Mouse (Mus musculus) stomach, embryonic 14.5 days (tissue): Measurements from ENCODE around the gene Tent4b. TPM values are rescaled to one million over a fixed set of nuclear protein-coding genes. Genes with fewer than 3 reads are reported as not detected.

ENCODE experiments used
- ATAC-seq: fragments of 200-750 bp; cut with Nextera tagmentation; 2 replicates; pipeline ENCODE4 v1.8.0; 2017; ENCODE audit warnings: low read depth, moderate TSS enrichment; ENCODE audit not compliant: insufficient number of reproducible peaks, insufficient read depth, low FRiP score
- H3K27ac ChIP-seq: fragments of 300-500 bp; sonication (generic); 2 replicates; pipeline ENCODE4 v1.5.1; 2014; ENCODE audit warnings: mild to moderate bottlenecking, low read length, moderate library complexity, mixed read lengths
- H3K27me3 ChIP-seq: fragments of 300-500 bp; sonication (generic); 2 replicates; pipeline ENCODE4 v1.6.1; 2014; ENCODE audit warnings: low read length, control low read depth, mixed read lengths; ENCODE audit not compliant: control insufficient read depth, insufficient read depth
- H3K36me3 ChIP-seq: fragments of 300-500 bp; sonication (generic); 2 replicates; pipeline ENCODE4 v1.6.1; 2014; ENCODE audit warnings: mild to moderate bottlenecking, control low read depth, low read length, moderate library complexity, mixed read lengths; ENCODE audit not compliant: control insufficient read depth, insufficient read depth
- H3K4me1 ChIP-seq: fragments of 300-500 bp; sonication (generic); 2 replicates; pipeline ENCODE4 v1.6.1; 2014; ENCODE audit warnings: low read length, control low read depth, mixed read lengths; ENCODE audit not compliant: control insufficient read depth, insufficient read depth
- H3K4me2 ChIP-seq: fragments of 300-500 bp; sonication (generic); replicated peaks from 2 replicates; pipeline ENCODE4 v1.6.1; 2014; ENCODE audit warnings: low read depth, low read length, control low read depth
- H3K4me3 ChIP-seq: fragments of 300-500 bp; sonication (generic); 2 replicates; pipeline ENCODE4 v1.5.1; 2014; ENCODE audit warnings: low read depth, low read length, control low read depth
- H3K9ac ChIP-seq: fragments of 300-500 bp; sonication (generic); replicated peaks from 2 replicates; pipeline ENCODE4 v1.6.1; 2014; ENCODE audit warnings: low read depth, mild to moderate bottlenecking, control low read depth, low read length, moderate library complexity, mixed read lengths
- H3K9me3 ChIP-seq: fragments of 300-500 bp; sonication (generic); 2 replicates; pipeline ENCODE4 v1.6.1; 2016; ENCODE audit warnings: low read depth, low read length, control low read depth; ENCODE audit not compliant: control insufficient read depth
- WGBS: fragments of 180-500 bp; shearing (Covaris S2); extraction: QIAGEN DNeasy Blood & Tissue Kit; methylation state at CpG from one replicate; pipeline ENCODE4 v1.1.7; 2014; 5-methylcytosine and 5-hydroxymethylcytosine counted together
- polyA plus RNA-seq: library from polyadenylated mRNA; unstranded; fragments of >200 nt; fragmentation: Nextera tagmentation; extraction: Ambion mirVana; gene quantifications from 2 replicates; pipeline ENCODE4 v1.2.1, GENCODE M21; 2014

Gene Tent4b
- polyA plus RNA-seq, 1 experiment from 2014 or later: 12.5 TPM

DNA sequence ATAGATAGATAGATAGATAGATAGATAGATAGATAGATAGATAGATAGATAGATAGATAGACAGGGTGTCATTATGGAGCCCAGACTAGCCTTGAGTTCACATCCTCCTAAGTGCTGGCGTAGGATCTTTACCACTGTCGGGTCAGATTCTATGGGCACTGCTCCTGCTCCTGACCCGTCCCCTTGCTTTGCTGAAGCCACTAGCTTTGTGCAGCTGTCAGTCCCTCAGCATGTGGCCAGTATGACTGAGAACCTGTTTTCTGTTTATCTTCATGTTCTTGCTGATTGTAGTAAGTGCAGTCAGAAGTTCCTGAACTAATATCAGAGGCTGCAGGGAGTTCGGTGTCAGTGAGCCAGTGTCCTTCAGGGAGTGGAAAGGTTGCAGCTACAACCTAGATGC is 108.7 kb downstream of the Tent4b start:
- Histone ChIP-seq H3K4me1 (no peaks in the 10 kb centered on the region), H3K27me3 (no peaks in the 10 kb centered on the region), H3K4me3 (no peak overlapping the region), H3K36me3 (no peaks in the 10 kb centered on the region), H3K27ac (no peak overlapping the region), H3K4me2 (no peak overlapping the region), H3K9me3 (no peaks in the 10 kb centered on the region), H3K9ac (no peak overlapping the region)
- WGBS: 88% methylated on average over 4 of the region's 4 CpGs
- ATAC-seq: no peak

Other genes with a start within 250 kb of the Tent4b start
- 13.6 and 15.3 TPM in 2 replicates for gene Zfp423, start 239.6 kb upstream of the Tent4b start, polyA plus RNA-seq
- 35.6 and 37.5 TPM in 2 replicates for gene Cnep1r1, start 80.4 kb upstream of the Tent4b start, polyA plus RNA-seq
- 47.1 and 47.9 TPM in 2 replicates for gene Heatr3, start 61.4 kb upstream of the Tent4b start, polyA plus RNA-seq
- gene Adcy7, start 73.2 kb downstream of the Tent4b start, polyA plus RNA-seq: 3.8 and 5.0 TPM in 2 replicates
- 66.1 and 66.5 TPM in 2 replicates for gene Brd7, start 163.0 kb downstream of the Tent4b start, polyA plus RNA-seq